Mouse (Mus musculus) spleen, embryonic (tissue): Measurements from ENCODE around the gene Gm20388.
"Not testable (repeated sequence)": the region's sequence is repeated elsewhere in the genome, so short reads cannot be mapped to it uniquely, and the experiment has no call there.

Experiments used
- CTCF ChIA-PET: fragments of 350-600 bp; sonication (Branson Sonifier 250); formaldehyde crosslinking; loops from one replicate; lab custom pipeline; 2022; lab: Charles Lee

Gene Gm20388

DNA sequence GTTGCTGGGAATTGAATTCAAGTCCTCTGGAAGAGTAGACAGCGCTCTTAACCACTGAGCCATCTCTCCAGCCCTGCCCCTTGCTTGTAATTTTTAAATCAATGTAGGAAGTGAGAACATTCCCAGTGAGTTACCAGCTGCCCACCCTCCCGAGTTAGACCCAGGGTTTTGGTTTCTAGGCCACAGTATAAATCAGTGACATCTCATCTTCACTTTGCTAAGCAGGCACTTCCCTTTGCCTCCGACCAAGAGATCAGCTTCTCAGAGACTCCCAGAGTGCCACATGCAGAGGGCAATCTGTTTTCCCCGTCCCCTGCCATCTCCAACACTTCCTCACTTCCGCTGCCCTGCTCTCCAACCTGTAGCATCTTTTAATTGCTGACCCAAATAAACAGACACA is 3987.9 kb downstream of the Gm20388 start:
- CTCF ChIA-PET = no interaction called here

- CTCF ChIA-PET = interaction anchor here (0.6 kb wide), 1 partner anchor 745 kb away, joined by 3 read pairs; no protein-coding TSS in a partner anchor
Observed at GRCm38 (mm10) chr8:123899366-123899765, 3988.7 kb downstream of the Gm20388 start.

- CTCF ChIA-PET = no interaction called here
Observed at GRCm38 (mm10) chr8:123902653-123903052, 3992.0 kb downstream of the Gm20388 start.

- CTCF ChIA-PET = no interaction called here
Observed at GRCm38 (mm10) chr8:123907604-123908003, 3997.0 kb downstream of the Gm20388 start.

GRCm38 (mm10) chr8:123912265-123912664 is 4001.6 kb downstream of the Gm20388 start:
- CTCF ChIA-PET = no interaction called here

DNA sequence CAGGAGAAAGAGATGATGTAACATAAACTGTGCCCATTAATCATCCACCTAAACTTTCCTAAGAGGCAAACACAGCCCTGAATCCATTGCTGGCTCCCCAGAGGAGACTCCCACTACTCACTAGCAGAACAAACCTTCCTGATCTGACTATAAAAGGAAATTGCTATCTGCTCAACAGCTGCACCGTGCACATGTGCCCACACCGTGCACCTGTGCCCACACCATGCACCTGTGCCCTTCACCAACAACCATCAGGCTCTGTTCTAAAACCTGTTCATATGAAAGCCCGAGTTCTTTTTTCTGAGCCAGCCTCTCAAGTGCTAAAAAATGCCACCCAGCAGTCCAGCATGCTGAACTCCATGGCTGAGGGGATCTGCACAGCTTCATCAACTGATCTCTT is 4004.0 kb downstream of the Gm20388 start:
- CTCF ChIA-PET = no interaction called here

GRCm38 (mm10) chr8:123924719-123925118 is 4014.1 kb downstream of the Gm20388 start:
- CTCF ChIA-PET = interaction anchor here (0.5 to 1.3 kb wide), 3 partner anchors 25 to 82 kb away, joined by 3 read pairs; no protein-coding TSS in a partner anchor

GRCm38 (mm10) chr8:123925671-123926070 is 4015.0 kb downstream of the Gm20388 start:
- CTCF ChIA-PET = interaction anchor here (1.3 kb wide), 1 partner anchor 25 kb away, joined by 3 read pairs; no protein-coding TSS in a partner anchor

DNA sequence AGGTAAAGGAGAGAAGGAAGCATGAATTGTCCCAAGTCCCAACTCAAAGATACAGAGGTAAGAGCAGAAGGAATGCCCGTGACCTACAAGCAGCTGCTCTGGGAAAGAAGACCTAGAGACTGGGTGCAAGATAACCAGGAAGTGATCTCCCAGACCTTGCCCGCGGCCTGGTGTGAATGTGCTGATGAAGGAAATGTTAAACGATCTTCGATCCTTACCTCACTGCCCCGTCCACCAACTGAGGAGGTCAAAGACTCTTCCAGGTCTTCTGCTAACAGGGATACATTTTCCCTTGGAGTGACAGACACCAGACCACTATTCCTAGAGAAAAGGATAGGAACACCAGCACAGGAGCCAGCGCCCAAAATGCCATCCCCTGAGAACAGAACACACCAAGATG is 4018.4 kb downstream of the Gm20388 start:
- CTCF ChIA-PET = no interaction called here

- CTCF ChIA-PET = no interaction called here
Observed at GRCm38 (mm10) chr8:123948942-123949685, 4038.5 kb downstream of the Gm20388 start, which contains the start of gene Nup133. Gene Nup133 (minus strand): TSS chr8:123949265.

- CTCF ChIA-PET = interaction anchor here (1.0 kb wide), 1 partner anchor 25 kb away, joined by 3 read pairs; no protein-coding TSS in a partner anchor
Observed at GRCm38 (mm10) chr8:123949686-123949986, 4039.0 kb downstream of the Gm20388 start.

GRCm38 (mm10) chr8:123950077-123950802 is 4039.6 kb downstream of the Gm20388 start:
- CTCF ChIA-PET = interaction anchor here (0.8 to 1.1 kb wide), 3 partner anchors 17 to 26 kb away, joined by 3 to 4 read pairs (median 3); no protein-coding TSS in a partner anchor

DNA sequence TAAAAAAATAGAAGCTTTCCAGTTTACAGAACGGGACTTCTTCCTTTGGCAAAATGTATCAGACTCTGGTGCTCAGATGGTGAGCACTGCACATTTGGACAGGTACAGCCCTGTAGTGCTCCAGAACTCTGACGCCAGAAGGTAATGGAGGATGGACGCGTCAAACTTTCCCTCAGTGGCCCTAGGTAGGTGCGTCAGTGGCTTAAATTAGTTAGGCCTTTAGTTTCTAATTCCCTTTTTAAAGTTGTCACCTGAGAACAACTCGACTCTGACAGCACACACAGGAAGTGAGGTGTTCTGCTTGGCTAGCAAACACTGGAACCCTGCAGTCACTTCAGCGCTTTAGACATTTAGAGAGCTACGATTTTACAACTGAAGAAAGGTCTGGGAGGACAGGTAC is 4043.0 kb downstream of the Gm20388 start:
- CTCF ChIA-PET = interaction anchor here (1.0 kb wide), 1 partner anchor 14 kb away, joined by 5 read pairs; no protein-coding TSS in a partner anchor

- CTCF ChIA-PET = no interaction called here
Observed at GRCm38 (mm10) chr8:123954246-123954645, 4043.6 kb downstream of the Gm20388 start.

- CTCF ChIA-PET = no interaction called here
Observed at GRCm38 (mm10) chr8:123958130-123958529, 4047.5 kb downstream of the Gm20388 start.

DNA sequence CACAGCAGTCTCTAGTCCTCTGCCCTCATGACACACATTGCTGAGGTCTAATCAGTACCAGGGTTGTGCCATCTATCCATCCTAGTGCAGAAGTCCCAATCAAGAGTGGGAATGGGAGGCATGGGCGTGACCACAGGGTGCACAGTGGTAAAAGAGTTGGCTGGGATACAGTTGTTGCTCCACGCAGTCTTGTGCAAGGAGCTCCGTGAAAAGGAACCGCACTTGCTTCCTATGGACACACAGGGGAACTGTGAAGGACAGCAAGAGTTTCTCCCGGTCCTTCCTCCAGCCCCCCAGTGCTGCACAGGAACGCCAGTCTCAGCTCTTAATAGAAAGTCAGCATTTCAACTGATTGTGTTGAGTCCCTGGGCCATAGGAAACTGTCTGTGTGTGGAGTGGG is 4048.8 kb downstream of the Gm20388 start:
- CTCF ChIA-PET = no interaction called here

DNA sequence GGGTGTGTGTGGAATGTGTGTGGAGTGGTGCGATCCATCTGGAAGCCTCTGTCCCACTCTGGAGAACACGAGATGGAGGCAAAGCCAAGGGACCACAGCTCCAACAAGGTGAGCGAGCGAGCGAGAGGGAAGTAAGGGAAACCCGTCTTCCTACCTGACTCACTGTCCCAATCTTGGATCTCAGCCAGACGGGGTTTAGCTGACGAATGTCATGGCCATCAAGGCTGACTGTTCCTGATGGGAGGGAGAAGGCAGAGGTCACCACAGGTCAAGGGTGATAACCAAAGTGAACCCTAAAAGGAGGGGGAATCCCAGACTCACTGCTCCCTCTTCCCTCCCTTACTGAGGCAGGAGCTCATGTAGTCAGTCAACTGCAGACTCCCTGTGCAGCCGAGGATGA is 4049.4 kb downstream of the Gm20388 start:
- CTCF ChIA-PET = no interaction called here

GRCm38 (mm10) chr8:123960556-123960955 is 4049.9 kb downstream of the Gm20388 start:
- CTCF ChIA-PET = not testable (repeated sequence)

- CTCF ChIA-PET = no interaction called here
Observed at GRCm38 (mm10) chr8:123961371-123961770, 4050.7 kb downstream of the Gm20388 start.

GRCm38 (mm10) chr8:123966896-123967295 is 4056.3 kb downstream of the Gm20388 start:
- CTCF ChIA-PET = interaction anchor here (1.6 kb wide), 1 partner anchor 13 kb away, joined by 5 read pairs; no protein-coding TSS in a partner anchor

- CTCF ChIA-PET = interaction anchor here (0.6 kb wide), 1 partner anchor 9 kb away, joined by 3 read pairs; no protein-coding TSS in a partner anchor
Observed at GRCm38 (mm10) chr8:123973495-123973894, 4062.9 kb downstream of the Gm20388 start.

DNA sequence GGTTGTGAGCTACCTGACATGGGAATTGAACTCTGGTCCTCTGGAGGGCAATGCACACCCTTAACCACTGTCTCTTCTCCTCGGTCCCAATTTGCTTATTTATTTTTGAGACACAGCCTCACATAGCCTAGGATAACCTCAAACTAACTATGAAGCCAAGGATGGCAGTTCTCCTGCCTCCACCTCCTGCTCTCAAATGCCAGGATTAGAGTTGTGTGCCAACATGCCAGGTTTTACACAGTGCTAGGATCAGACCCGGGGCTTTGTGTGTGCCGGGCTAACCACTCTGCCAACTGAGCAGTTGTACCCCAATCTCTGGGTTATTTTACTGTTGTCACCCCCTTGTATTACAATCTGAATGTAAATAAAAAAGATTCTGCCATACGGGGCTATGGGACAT is 4066.9 kb downstream of the Gm20388 start:
- CTCF ChIA-PET = no interaction called here
